Mouse (Mus musculus): ENCODE data around the gene Ovgp1.

GRCm38 (mm10) chr3:106001416-106002370, 28.2 kb downstream of the Ovgp1 start:
- TF ChIP-seq POLR2A (IDR thresholded peaks at IDR 0.05; ENCODE audit: low read depth, low read length): no peak
- no peak for TF ChIP-seq CTCF (IDR thresholded peaks at IDR 0.05; ENCODE audit: extremely low read depth, insufficient read length, insufficient replicate concordance, low read depth, low read length)
